Mouse (Mus musculus) limb, embryonic 12.5 days (tissue): ENCODE data around the gene Ms4a13. TPM values are rescaled to one million over a fixed set of nuclear protein-coding genes. Genes with fewer than 3 reads are reported as not detected.
"Not testable (repeated sequence)": the region's sequence is repeated elsewhere in the genome, so short reads cannot be mapped to it uniquely, and the experiment has no call there.

ENCODE experiments used
- ATAC-seq: fragments of 200-750 bp; cut with Nextera tagmentation; 2 replicates; pipeline ENCODE4 v1.8.0; 2017; ENCODE audit warnings: low read depth, moderate TSS enrichment; ENCODE audit not compliant: insufficient number of reproducible peaks, insufficient read depth, low FRiP score, low TSS enrichment
- H3K27ac ChIP-seq: fragments of 300-500 bp; sonication (generic); 2 replicates; pipeline ENCODE4 v1.5.1; 2016; ENCODE audit warnings: mild to moderate bottlenecking, moderate library complexity
- H3K27me3 ChIP-seq: fragments of 300-500 bp; sonication (generic); 2 replicates; pipeline ENCODE4 v1.6.1; 2016; ENCODE audit warnings: mild to moderate bottlenecking, moderate library complexity
- H3K36me3 ChIP-seq: fragments of 300-500 bp; sonication (generic); 2 replicates; pipeline ENCODE4 v1.6.1; 2016; ENCODE audit warnings: mild to moderate bottlenecking, moderate library complexity
- H3K4me1 ChIP-seq: fragments of 300-500 bp; sonication (generic); replicated peaks from 2 replicates; pipeline ENCODE4 v1.6.1; 2016
- H3K4me2 ChIP-seq: fragments of 300-500 bp; sonication (generic); 2 replicates; pipeline ENCODE4 v1.6.1; 2016; ENCODE audit warnings: mild to moderate bottlenecking, moderate library complexity
- H3K4me3 ChIP-seq: fragments of 300-500 bp; sonication (generic); replicated peaks from 2 replicates; pipeline ENCODE4 v1.5.1; 2016; ENCODE audit warnings: mild to moderate bottlenecking
- H3K9ac ChIP-seq: fragments of 300-500 bp; sonication (generic); replicated peaks from 2 replicates; pipeline ENCODE4 v1.6.1; 2016; ENCODE audit warnings: mild to moderate bottlenecking, moderate library complexity
- H3K9me3 ChIP-seq: fragments of 300-500 bp; sonication (generic); 2 replicates; pipeline ENCODE4 v1.6.1; 2016; ENCODE audit warnings: mild to moderate bottlenecking, moderate library complexity
- WGBS: fragments of 180-500 bp; shearing (Covaris S2); methylation state at CpG from one replicate; pipeline ENCODE4 v1.1.7; 2016; 5-methylcytosine and 5-hydroxymethylcytosine counted together
- polyA plus RNA-seq: library from polyadenylated mRNA; unstranded; fragments of >200 nt; fragmentation: Nextera tagmentation; extraction: Ambion mirVana; gene quantifications from 2 replicates; pipeline ENCODE4 v1.2.1, GENCODE M21; 2016

Ms4a13 gene
- polyA plus RNA-seq, 1 experiment from 2014 or later, result not detected

- no peak for ATAC-seq
- Histone ChIP-seq H3K27ac (no peak overlapping the region), H3K36me3 (no peaks in the 10 kb centered on the region), H3K4me1 (no peaks in the 10 kb centered on the region), H3K4me2 (no peak overlapping the region), H3K9me3 (no peaks in the 10 kb centered on the region), H3K4me3 (no peak overlapping the region), H3K27me3 (no peaks in the 10 kb centered on the region), H3K9ac (no peak overlapping the region)
- 71% methylated on average over 4 of the region's 4 CpGs for WGBS
Measured at GRCm38 (mm10) chr19:11135336-11135735, 61.2 kb downstream of the Ms4a13 start.

GRCm38 (mm10) chr19:11134852-11135251 lies 61.7 kb downstream of the Ms4a13 start:
- no peaks in the 10 kb centered on the region for H3K4me1 ChIP-seq
- no peaks in the 10 kb centered on the region for H3K27me3 ChIP-seq
- H3K27ac ChIP-seq, result no peak overlapping the region
- no peak overlapping the region for H3K4me3 ChIP-seq
- no peaks in the 10 kb centered on the region for H3K9me3 ChIP-seq
- H3K9ac ChIP-seq, result no peak overlapping the region
- H3K4me2 ChIP-seq, result no peak overlapping the region
- H3K36me3 ChIP-seq, result no peaks in the 10 kb centered on the region
- ATAC-seq, result no peak
- 93% methylated on average over 2 of the region's 2 CpGs for WGBS

GRCm38 (mm10) chr19:11130776-11131175 lies 65.8 kb downstream of the Ms4a13 start, which contains the start of gene 1700017D01Rik:
TSS of gene 1700017D01Rik (minus strand) at chr19:11130876.
- 84% methylated on average over 8 of the region's 8 CpGs for whole genome bisulfite sequencing
- H3K4me2 ChIP-seq, H3K9ac ChIP-seq, ATAC-seq, H3K4me1 ChIP-seq, H3K36me3 ChIP-seq, H3K9me3 ChIP-seq, H3K27ac ChIP-seq, H3K27me3 ChIP-seq, H3K4me3 ChIP-seq: not testable (repeated sequence)

DNA sequence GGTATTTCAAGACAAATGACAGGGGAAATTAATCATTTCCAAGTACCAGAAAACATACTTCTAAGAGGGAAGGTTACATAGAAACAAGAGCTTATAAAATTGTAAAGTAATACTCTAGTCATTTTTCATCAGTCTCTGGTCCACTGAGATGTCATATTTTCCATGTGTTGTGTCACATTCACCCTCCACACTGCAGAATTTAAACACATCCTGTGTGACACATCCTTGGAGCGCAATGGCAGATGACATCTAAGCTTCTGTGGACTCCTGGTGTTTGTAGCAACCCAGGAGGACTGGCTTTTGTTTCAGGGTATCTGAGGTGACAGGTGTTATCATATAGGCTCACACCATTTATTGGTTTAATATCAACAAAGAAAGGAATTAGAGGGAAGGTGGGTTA lies 66.8 kb downstream of the Ms4a13 start:
- no peak for ATAC-seq
- 92% methylated on average over 1 of the region's 1 CpGs for WGBS
- H3K9ac ChIP-seq, result no peak overlapping the region
- no peak overlapping the region for H3K4me3 ChIP-seq
- H3K27ac ChIP-seq, result no peak overlapping the region
- no peaks in the 10 kb centered on the region; the same call in 1 of the 2 replicates for H3K27me3 ChIP-seq
- H3K4me2 ChIP-seq, result no peak overlapping the region
- H3K36me3 ChIP-seq, result no peaks in the 10 kb centered on the region
- H3K9me3 ChIP-seq, result peaks cover 3% of the 10 kb centered on the region
- no peaks in the 10 kb centered on the region for H3K4me1 ChIP-seq

DNA sequence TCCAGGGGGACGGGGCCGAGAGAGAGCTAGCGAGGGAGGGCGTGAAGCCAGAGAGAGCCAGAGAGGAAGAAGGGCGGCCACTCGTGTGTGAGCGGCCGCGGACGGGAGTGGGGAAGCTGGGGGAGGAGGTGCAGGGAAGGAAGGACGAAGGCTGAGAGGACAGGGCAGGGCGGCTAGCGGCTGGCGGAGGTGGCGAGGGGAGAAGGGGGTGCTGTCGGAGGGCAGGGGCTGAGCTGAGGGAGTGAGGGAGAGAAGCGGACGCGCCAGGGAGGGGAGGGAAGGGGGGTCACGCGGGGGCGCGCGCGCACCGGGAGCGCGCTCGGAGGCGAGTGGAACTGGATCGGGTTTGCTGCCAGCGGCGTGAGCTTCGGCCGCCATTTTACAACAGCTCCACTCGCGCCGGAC lies 75.5 kb downstream of the Ms4a13 start:
- H3K4me2 ChIP-seq, result peak overlapping the region; percentile 49
- not testable (repeated sequence) for H3K4me1 ChIP-seq, H3K9me3 ChIP-seq, H3K27ac ChIP-seq, H3K27me3 ChIP-seq, H3K36me3 ChIP-seq
- H3K4me3 ChIP-seq, result peak overlapping the region; percentile 36
- peak; percentile 97 for ATAC-seq
- WGBS, result 3% methylated on average over 19 of the region's 38 CpGs
- H3K9ac ChIP-seq, result peak overlapping the region; percentile 53

Other genes starting within 250 kb of the Ms4a13 start
- gene Ccdc86, start 247.5 kb downstream of the Ms4a13 start, polyA plus RNA-seq, result 33.2 and 33.9 TPM in 2 replicates
- not detected in 2 replicates for gene Ms4a10, start 222.1 kb downstream of the Ms4a13 start, polyA plus RNA-seq
- not detected in 2 replicates for gene Ms4a15, start 203.5 kb downstream of the Ms4a13 start, polyA plus RNA-seq
- not detected in 2 replicates for gene Ms4a18, start 178.7 kb downstream of the Ms4a13 start, polyA plus RNA-seq
- not detected in 2 replicates for gene Ms4a8a, start 115.6 kb downstream of the Ms4a13 start, polyA plus RNA-seq
- gene 1700017D01Rik, start 65.9 kb downstream of the Ms4a13 start, polyA plus RNA-seq, result not detected in 2 replicates
- gene 1700025F22Rik, start 31.4 kb downstream of the Ms4a13 start, polyA plus RNA-seq, result not detected in 2 replicates
- not detected in 2 replicates for gene Ms4a12, start 35.7 kb upstream of the Ms4a13 start, polyA plus RNA-seq
- gene Ms4a1, start 69.5 kb upstream of the Ms4a13 start, polyA plus RNA-seq, result not detected in 2 replicates
- not detected in 2 replicates for gene Ms4a5, start 87.1 kb upstream of the Ms4a13 start, polyA plus RNA-seq
- gene Ms4a14, start 117.7 kb upstream of the Ms4a13 start, polyA plus RNA-seq, result not detected in 2 replicates
- 2.2 and 2.4 TPM in 2 replicates for gene Ms4a7, start 139.4 kb upstream of the Ms4a13 start, polyA plus RNA-seq
- 1.6 and 2.0 TPM in 2 replicates for gene Ms4a4a, start 178.8 kb upstream of the Ms4a13 start, polyA plus RNA-seq
- 0.22 TPM in 1 of 2 replicates, not detected in the other for gene Ms4a4c, start 208.0 kb upstream of the Ms4a13 start, polyA plus RNA-seq
- gene Ms4a4b, start 246.8 kb upstream of the Ms4a13 start, polyA plus RNA-seq, result not detected in 2 replicates